Mouse (Mus musculus) forebrain, embryonic 14.5 days (tissue): ENCODE measurements around the gene Slc29a3. TPM values are rescaled to one million over a fixed set of nuclear protein-coding genes. Genes with fewer than 3 reads are reported as not detected.

ENCODE experiments used
- ATAC-seq: fragments of 200-750 bp; cut with Nextera tagmentation; 2 replicates; pipeline ENCODE4 v1.8.0; 2017; ENCODE audit warnings: mild to moderate bottlenecking, moderate library complexity
- DNase-seq: peaks from one replicate; pipeline ENCODE4 v3.0.0-alpha.2; 2015; ENCODE audit warnings: low spot score
- H3K27ac ChIP-seq: fragments of 300-500 bp; sonication (generic); 2 replicates; pipeline ENCODE4 v1.5.1; 2014; ENCODE audit warnings: low read depth, mild to moderate bottlenecking, control low read depth, low read length, moderate library complexity
- H3K27me3 ChIP-seq: fragments of 300-500 bp; sonication (generic); replicated peaks from 2 replicates; pipeline ENCODE4 v1.6.1; 2014; ENCODE audit warnings: low read length, control low read depth, mixed read lengths; ENCODE audit not compliant: control insufficient read depth, insufficient read depth
- H3K36me3 ChIP-seq: fragments of 300-500 bp; sonication (generic); 2 replicates; pipeline ENCODE4 v1.6.1; 2014; ENCODE audit warnings: low read length, control low read depth; ENCODE audit not compliant: control insufficient read depth, insufficient read depth
- H3K4me1 ChIP-seq: fragments of 300-500 bp; sonication (generic); 2 replicates; pipeline ENCODE4 v1.6.1; 2014; ENCODE audit warnings: antibody characterized with exemption, low read length, control low read depth; ENCODE audit not compliant: control insufficient read depth, insufficient read depth
- H3K4me2 ChIP-seq: fragments of 300-500 bp; sonication (generic); 2 replicates; pipeline ENCODE4 v1.6.1; 2014; ENCODE audit warnings: mild to moderate bottlenecking, control low read depth, low read length
- H3K4me3 ChIP-seq: fragments of 300-500 bp; sonication (generic); 2 replicates; pipeline ENCODE4 v1.5.1; 2014; ENCODE audit warnings: low read depth, low read length, control low read depth
- H3K9ac ChIP-seq: fragments of 300-500 bp; sonication (generic); 2 replicates; pipeline ENCODE4 v1.6.1; 2014; ENCODE audit warnings: mild to moderate bottlenecking, low read length, control low read depth, moderate library complexity
- H3K9me3 ChIP-seq: fragments of 300-500 bp; sonication (generic); replicated peaks from 2 replicates; pipeline ENCODE4 v1.6.1; 2016; ENCODE audit warnings: low read length, control low read depth, mixed read lengths; ENCODE audit not compliant: control insufficient read depth
- WGBS: fragments of 180-500 bp; shearing (Covaris S2); extraction: QIAGEN DNeasy Blood & Tissue Kit; methylation state at CpG from one replicate; pipeline ENCODE4 v1.1.7; 2014; 5-methylcytosine and 5-hydroxymethylcytosine counted together
- polyA plus RNA-seq: library from polyadenylated mRNA; unstranded; fragments of >200 nt; fragmentation: Nextera tagmentation; extraction: Ambion mirVana; gene quantifications from 2 replicates; pipeline ENCODE4 v1.2.1, GENCODE M21; 2014

Gene Slc29a3
- polyA plus RNA-seq, 1 experiment from 2014 or later = 8.5 TPM

- no peak overlapping the region for H3K9ac ChIP-seq
- DNase-seq = no peak
- no peak overlapping the region for H3K4me3 ChIP-seq
- WGBS = 24% methylated on average over 8 of the region's 8 CpGs
- no peaks in the 10 kb centered on the region for H3K36me3 ChIP-seq
- 0 out of 2 replicates have a peak overlapping the region, but pooled peaks have one; percentile 14 for H3K4me2 ChIP-seq
- H3K27ac ChIP-seq = 0 out of 2 replicates have a peak overlapping the region, but pooled peaks have one; percentile 21
- no peaks in the 10 kb centered on the region for H3K9me3 ChIP-seq
- H3K4me1 ChIP-seq = peaks cover 10% of the 10 kb centered on the region
- 0 out of 2 replicates have a peak, but pooled peaks cover 3% of the 10 kb centered on the region for H3K27me3 ChIP-seq
- ATAC-seq = peak; percentile 4; the same call in 1 of the 2 replicates
These were observed 42.2 kb upstream of the Slc29a3 start for GRCm38 (mm10) chr10:60794792-60795191.

GRCm38 (mm10) chr10:60794374-60794773, 41.8 kb upstream of the Slc29a3 start:
- H3K4me1 ChIP-seq = peaks cover 10% of the 10 kb centered on the region
- H3K4me3 ChIP-seq = no peak overlapping the region
- H3K9ac ChIP-seq = no peak overlapping the region
- H3K36me3 ChIP-seq = no peaks in the 10 kb centered on the region
- 0 out of 2 replicates have a peak, but pooled peaks cover 3% of the 10 kb centered on the region for H3K27me3 ChIP-seq
- no peaks in the 10 kb centered on the region for H3K9me3 ChIP-seq
- DNase-seq (peak; percentile 85), ATAC-seq (peak; percentile 80)
- WGBS = 7% methylated on average over 11 of the region's 11 CpGs
- H3K4me2 ChIP-seq = 0 out of 2 replicates have a peak overlapping the region, but pooled peaks have one; percentile 14
- H3K27ac ChIP-seq = 0 out of 2 replicates have a peak overlapping the region, but pooled peaks have one; percentile 21

- DNase-seq (no peak), ATAC-seq (no peak)
- Histone ChIP-seq H3K4me2 (no peak overlapping the region), H3K27ac (no peak overlapping the region), H3K4me1 (peaks cover 10% of the 10 kb centered on the region), H3K36me3 (no peaks in the 10 kb centered on the region), H3K9me3 (no peaks in the 10 kb centered on the region), H3K27me3 (no peaks in the 10 kb centered on the region), H3K9ac (no peak overlapping the region), H3K4me3 (no peak overlapping the region)
- 17% methylated on average over 11 of the region's 11 CpGs for WGBS
These were observed 40.2 kb upstream of the Slc29a3 start for GRCm38 (mm10) chr10:60792841-60793240.

- Histone ChIP-seq H3K27me3 (no peaks in the 10 kb centered on the region), H3K4me1 (peaks cover 10% of the 10 kb centered on the region), H3K9me3 (no peaks in the 10 kb centered on the region), H3K4me2 (no peak overlapping the region), H3K9ac (no peak overlapping the region), H3K27ac (no peak overlapping the region), H3K36me3 (no peaks in the 10 kb centered on the region), H3K4me3 (no peak overlapping the region)
- no peak for ATAC-seq
- 72% methylated on average over 10 of the region's 10 CpGs for WGBS
- DNase-seq = no peak
These were observed 39.8 kb upstream of the Slc29a3 start for GRCm38 (mm10) chr10:60792365-60792764.

GRCm38 (mm10) chr10:60790912-60791311, 38.3 kb upstream of the Slc29a3 start:
- ATAC-seq = no peak
- no peak for DNase-seq
- no peak overlapping the region for H3K27ac ChIP-seq
- no peak overlapping the region for H3K4me2 ChIP-seq
- no peak overlapping the region for H3K9ac ChIP-seq
- no peaks in the 10 kb centered on the region for H3K36me3 ChIP-seq
- WGBS = 90% methylated on average over 6 of the region's 6 CpGs
- no peaks in the 10 kb centered on the region for H3K27me3 ChIP-seq
- H3K4me1 ChIP-seq = peaks cover 10% of the 10 kb centered on the region
- H3K4me3 ChIP-seq = no peak overlapping the region
- H3K9me3 ChIP-seq = no peaks in the 10 kb centered on the region

GRCm38 (mm10) chr10:60787303-60788074, 34.9 kb upstream of the Slc29a3 start:
- ATAC-seq = no peak

GRCm38 (mm10) chr10:60783608-60784007, 31.0 kb upstream of the Slc29a3 start:
- Histone ChIP-seq H3K4me1 (no peaks in the 10 kb centered on the region), H3K9me3 (no peaks in the 10 kb centered on the region), H3K27me3 (no peaks in the 10 kb centered on the region), H3K4me2 (no peak overlapping the region), H3K27ac (no peak overlapping the region), H3K4me3 (no peak overlapping the region), H3K36me3 (no peaks in the 10 kb centered on the region), H3K9ac (no peak overlapping the region)
- DNase-seq (no peak), ATAC-seq (no peak)
- WGBS = 14% methylated on average over 2 of the region's 2 CpGs

More at GRCm38 (mm10) chr10:60787303-60788074, 34.9 kb upstream of the Slc29a3 start:
- no peaks in the 10 kb centered on the region for H3K4me1 ChIP-seq
- no peaks in the 10 kb centered on the region for H3K36me3 ChIP-seq
- WGBS = 78% methylated on average over 16 of the region's 16 CpGs
- H3K9me3 ChIP-seq = no peaks in the 10 kb centered on the region
- DNase-seq = no peak
- H3K4me3 ChIP-seq = no peak overlapping the region
- no peaks in the 10 kb centered on the region for H3K27me3 ChIP-seq
- no peak overlapping the region for H3K4me2 ChIP-seq
- H3K9ac ChIP-seq = no peak overlapping the region
- H3K27ac ChIP-seq = no peak overlapping the region

- DNase-seq (peak; percentile 88), ATAC-seq (peak; percentile 63)
- H3K4me1 ChIP-seq = no peaks in the 10 kb centered on the region
- H3K36me3 ChIP-seq = no peaks in the 10 kb centered on the region
- 6% methylated on average over 9 of the region's 9 CpGs for WGBS
- H3K27me3 ChIP-seq = no peaks in the 10 kb centered on the region
- no peak overlapping the region for H3K27ac ChIP-seq
- H3K4me3 ChIP-seq = no peak overlapping the region
- H3K9ac ChIP-seq = no peak overlapping the region
- H3K4me2 ChIP-seq = 0 out of 2 replicates have a peak overlapping the region, but pooled peaks have one; percentile 15
- H3K9me3 ChIP-seq = no peaks in the 10 kb centered on the region
These were observed 27.0 kb upstream of the Slc29a3 start for GRCm38 (mm10) chr10:60779628-60780027.

GRCm38 (mm10) chr10:60778542-60778941, 25.9 kb upstream of the Slc29a3 start:
- Histone ChIP-seq H3K4me2 (no peak overlapping the region), H3K36me3 (no peaks in the 10 kb centered on the region), H3K27ac (no peak overlapping the region), H3K9me3 (no peaks in the 10 kb centered on the region), H3K4me1 (no peaks in the 10 kb centered on the region), H3K27me3 (no peaks in the 10 kb centered on the region), H3K4me3 (no peak overlapping the region), H3K9ac (no peak overlapping the region)
- WGBS = 59% methylated on average over 12 of the region's 12 CpGs
- ATAC-seq = peak; percentile 47; the same call in 1 of the 2 replicates
- DNase-seq = peak; percentile 61
